Mouse (Mus musculus) left cerebral cortex, postnatal 25 days (tissue): Measurements from ENCODE around the gene Rbm45. TPM values are rescaled to one million over a fixed set of nuclear protein-coding genes. Genes with fewer than 3 reads are reported as not detected.
A peak's percentile ranks its signal among the peaks of the same experiment; 100 is the strongest.

ENCODE experiments used
- DNase-seq, 2 experiments: peaks; one replicate each; pipeline ENCODE4 v3.0.0; 2022; ENCODE audit warnings: low spot score in 2 of 2, mixed read lengths in 1 of 2
- intact Hi-C: fragments of 180-260 bp; cut with DNase I; formaldehyde crosslinking; loops from one replicate; pipeline ENCODE4 v1.15.1; 2025
- total RNA-seq, 2 experiments: library from RNA; stranded (reverse); gene quantifications; 2 replicates each; pipeline ENCODE4 v1.2.3; 2021

Rbm45 gene
- 10 to 100 TPM; 37.4 to 42.8 TPM for total RNA-seq

- intact Hi-C loops: loop anchor here (1.0 to 10.0 kb wide), 2 partner anchors 37 to 215 kb away; no protein-coding TSS in a partner anchor
- DNase-seq: peak; percentile 87 to 90
These were observed at the start of gene Rbm45 for GRCm38 (mm10) chr2:76369821-76370655. Gene Rbm45 (plus strand): TSS chr2:76369984.

- intact Hi-C loops: no loop called here
- no peak for DNase-seq
These were observed 49.4 kb upstream of the Rbm45 start for GRCm38 (mm10) chr2:76320336-76320735.

- peak in 1 of 2 experiments; percentile 64 for DNase-seq
- intact Hi-C loops: no loop called here
These were observed 46.5 kb upstream of the Rbm45 start for GRCm38 (mm10) chr2:76323185-76323875.

GRCm38 (mm10) chr2:76324463-76324862, 45.3 kb upstream of the Rbm45 start:
- DNase-seq: no peak
- intact Hi-C loops: no loop called here

- DNase-seq: no peak
- intact Hi-C loops: no loop called here
These were observed 43.6 kb upstream of the Rbm45 start for GRCm38 (mm10) chr2:76326161-76326560.

- intact Hi-C loops: no loop called here
- no peak for DNase-seq
These were observed 39.7 kb upstream of the Rbm45 start for GRCm38 (mm10) chr2:76330081-76330480.

- DNase-seq: peak in 1 of 2 experiments; percentile 6
- intact Hi-C loops: no loop called here
These were observed 37.5 kb upstream of the Rbm45 start for GRCm38 (mm10) chr2:76332161-76332805.

GRCm38 (mm10) chr2:76334596-76334995, 35.2 kb upstream of the Rbm45 start:
- DNase-seq: no peak
- intact Hi-C loops: no loop called here

GRCm38 (mm10) chr2:76338215-76339156, 31.3 kb upstream of the Rbm45 start, which contains the start of gene Pde11a:
Gene Pde11a (minus strand): TSS chr2:76338774.
- intact Hi-C loops: loop anchor here (5.0 kb wide), 1 partner anchor 81 kb away; no protein-coding TSS in a partner anchor
- peak; percentile 2 to 11 for DNase-seq

- intact Hi-C loops: no loop called here
- DNase-seq: no peak
These were observed 27.6 kb upstream of the Rbm45 start for GRCm38 (mm10) chr2:76342146-76342545.

- intact Hi-C loops: no loop called here
- no peak for DNase-seq
These were observed 21.9 kb upstream of the Rbm45 start for GRCm38 (mm10) chr2:76347839-76348238.

GRCm38 (mm10) chr2:76360226-76360625, 9.6 kb upstream of the Rbm45 start, which contains the start of gene Cyct:
Gene Cyct (minus strand): TSS chr2:76360450.
- intact Hi-C loops: loop anchor here (2.0 to 5.0 kb wide), 2 partner anchors 105 to 243 kb away; no protein-coding TSS in a partner anchor
- no peak for DNase-seq

- intact Hi-C loops: loop anchor here (5.0 kb wide), 1 partner anchor 245 kb away; no protein-coding TSS in a partner anchor
- peak in 1 of 2 experiments; percentile 16 for DNase-seq
These were observed 7.7 kb upstream of the Rbm45 start for GRCm38 (mm10) chr2:76362111-76362510.

- DNase-seq: no peak
- intact Hi-C loops: no loop called here
These were observed 4.0 kb upstream of the Rbm45 start for GRCm38 (mm10) chr2:76365811-76366210.

GRCm38 (mm10) chr2:76367188-76367922, 2.4 kb upstream of the Rbm45 start:
- intact Hi-C loops: loop anchor here (1.0 kb wide), 1 partner anchor 251 kb away; no protein-coding TSS in a partner anchor
- peak; percentile 75 to 80 for DNase-seq

- DNase-seq: no peak
- intact Hi-C loops: no loop called here
These were observed 723 bp upstream of the Rbm45 start for GRCm38 (mm10) chr2:76368861-76369660.

GRCm38 (mm10) chr2:76370656-76370922, 805 bp downstream of the Rbm45 start:
- intact Hi-C loops: loop anchor here (1.0 to 10.0 kb wide), 2 partner anchors 37 to 214 kb away; no protein-coding TSS in a partner anchor
- DNase-seq: no peak
